Mouse (Mus musculus) WW6 (cell line): ENCODE results near the gene Rccd1.
"Not testable (repeated sequence)": the region's sequence is repeated elsewhere in the genome, so short reads cannot be mapped to it uniquely, and the experiment has no call there.

ENCODE experiments used
- DNase-seq: peaks from one replicate; pipeline ENCODE4 v3.0.0-alpha.2; 2013; ENCODE audit warnings: low read depth, low spot score

Rccd1 gene

GRCm38 (mm10) chr7:80346173-80346572 lies 21.9 kb upstream of the Rccd1 start:
- DNase-seq: no peak

- no peak for DNase-seq
Measured at GRCm38 (mm10) chr7:80343270-80344018, 19.2 kb upstream of the Rccd1 start.

DNA sequence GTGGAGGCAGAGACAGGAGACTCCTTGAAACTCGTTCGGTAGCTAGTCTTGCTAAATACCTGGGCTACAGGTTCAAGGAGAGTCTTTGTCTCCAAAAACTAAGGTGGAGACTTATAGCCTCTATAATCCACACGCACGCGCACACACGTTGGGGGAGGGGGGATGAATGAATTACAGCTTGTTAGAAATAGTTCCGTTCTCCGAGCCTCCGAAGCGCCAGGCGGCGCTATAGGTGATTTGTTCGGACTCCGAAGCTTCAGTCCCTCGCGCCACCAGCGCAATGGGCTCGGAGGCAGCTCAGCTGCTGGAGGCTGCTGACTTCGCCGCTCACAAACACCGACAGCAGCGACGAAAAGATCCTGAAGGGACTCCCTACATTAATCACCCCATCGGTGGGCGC lies 18.6 kb upstream of the Rccd1 start, which contains the start of gene Hddc3:
TSS of gene Hddc3 (plus strand) at position 247 of the 400 bp plus-strand sequence.
- peak; percentile 89 for DNase-seq

- no peak for DNase-seq
Measured at GRCm38 (mm10) chr7:80341793-80342192, 17.5 kb upstream of the Rccd1 start.

- no peak for DNase-seq
Measured at GRCm38 (mm10) chr7:80340793-80341192, 16.5 kb upstream of the Rccd1 start, which contains the start of gene Unc45a. Unc45a (minus strand) TSS chr7:80341005.

GRCm38 (mm10) chr7:80339793-80340628 lies 15.8 kb upstream of the Rccd1 start:
- DNase-seq: peak; percentile 91

- no peak for DNase-seq
Measured at GRCm38 (mm10) chr7:80339371-80339770, 15.1 kb upstream of the Rccd1 start.

- DNase-seq: no peak
Measured at GRCm38 (mm10) chr7:80336932-80337331, 12.7 kb upstream of the Rccd1 start.

DNA sequence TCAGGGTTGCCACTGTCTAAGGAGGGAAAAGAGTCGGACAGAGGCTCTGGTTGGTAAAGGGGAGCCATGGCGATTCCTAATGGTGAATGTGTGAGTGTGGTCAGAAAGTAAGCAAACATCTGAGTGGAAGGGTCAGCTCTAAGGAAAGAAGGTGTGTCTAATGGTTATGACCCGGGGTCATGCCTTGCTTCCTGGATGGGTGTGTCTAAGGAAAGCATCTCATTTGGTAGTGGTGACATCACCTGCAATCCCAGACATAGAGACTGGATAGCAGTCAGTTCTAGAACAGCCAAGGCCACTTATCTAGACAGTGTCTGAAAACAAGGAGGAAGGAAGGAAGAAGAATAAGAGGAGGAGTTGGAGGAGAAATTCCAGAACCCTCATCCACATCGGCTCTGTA lies 10.6 kb upstream of the Rccd1 start:
- no peak for DNase-seq

GRCm38 (mm10) chr7:80331433-80331832 lies 7.2 kb upstream of the Rccd1 start:
- no peak for DNase-seq

DNA sequence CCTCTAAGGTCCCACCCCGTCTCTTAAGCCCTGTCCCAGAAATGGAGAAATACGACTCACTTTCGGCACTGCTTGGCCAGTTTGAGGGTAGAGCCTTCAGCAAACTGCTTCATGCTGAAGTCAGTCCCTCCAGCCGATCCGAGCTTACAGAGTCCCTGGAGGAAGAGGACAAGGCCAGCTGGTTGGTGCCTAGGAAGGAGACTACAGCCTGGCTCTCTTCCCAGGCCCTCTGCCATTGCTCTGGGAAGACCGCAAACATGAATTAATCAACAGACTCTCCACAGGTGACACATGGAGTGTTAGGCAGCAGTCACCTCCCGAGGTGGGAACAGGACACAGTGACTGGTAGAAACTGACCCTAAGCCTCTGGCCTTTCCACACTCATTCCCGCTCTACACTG lies 6.0 kb upstream of the Rccd1 start:
- DNase-seq: no peak

- DNase-seq: no peak
Measured at GRCm38 (mm10) chr7:80326076-80326475, 1.8 kb upstream of the Rccd1 start.

- no peak for DNase-seq
Measured at GRCm38 (mm10) chr7:80325292-80325868, 1.1 kb upstream of the Rccd1 start.

DNA sequence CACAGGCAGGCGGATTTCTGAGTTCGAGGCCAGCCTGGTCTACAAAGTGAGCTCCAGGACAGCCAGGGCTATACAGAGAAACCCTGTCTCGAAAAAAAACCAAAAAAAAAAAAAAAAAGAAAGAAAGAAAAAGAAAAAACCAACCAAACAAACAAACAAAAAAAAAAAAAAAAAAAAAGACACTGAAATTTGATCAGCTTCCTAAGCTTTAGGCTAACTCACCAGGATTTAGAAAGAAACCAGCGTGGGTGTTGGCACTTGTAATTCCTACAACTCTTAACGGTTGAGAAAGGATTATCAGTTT lies 514 bp upstream of the Rccd1 start:
- not testable (repeated sequence) for DNase-seq

- DNase-seq: no peak
Measured at GRCm38 (mm10) chr7:80323336-80323735, 918 bp downstream of the Rccd1 start.

DNA sequence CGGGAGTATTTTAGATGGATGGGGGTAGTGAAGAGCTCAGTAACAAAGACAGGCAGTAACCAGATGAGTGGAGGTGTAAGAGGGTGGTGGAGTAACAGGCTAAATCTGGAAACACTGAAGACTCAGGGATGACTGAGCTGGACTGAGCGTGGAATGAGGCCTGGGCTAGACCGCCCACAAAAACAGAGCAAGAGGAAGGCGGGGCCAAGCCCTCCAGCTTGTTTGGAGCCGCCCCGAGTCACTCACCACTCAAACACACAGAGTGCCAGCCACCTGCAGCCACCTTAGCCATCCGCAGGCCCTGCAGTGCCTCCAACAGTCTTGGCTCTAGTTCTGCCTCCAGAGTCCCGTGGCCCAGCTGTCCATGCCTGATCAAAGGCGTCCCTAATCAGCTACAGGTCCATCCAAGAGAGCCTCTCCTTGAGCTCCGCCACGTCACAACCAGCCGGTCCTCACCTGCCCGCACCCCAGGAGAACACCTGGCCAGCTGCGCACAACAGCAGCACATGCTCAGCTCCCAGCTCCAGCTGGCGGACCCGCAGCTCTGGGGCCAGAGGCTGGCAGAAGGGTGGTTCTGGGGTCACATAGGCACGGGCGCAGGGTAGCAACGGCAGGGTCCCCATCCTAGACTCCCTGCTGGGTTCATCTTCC lies 4.3 kb downstream of the Rccd1 start:
- DNase-seq: no peak

DNA sequence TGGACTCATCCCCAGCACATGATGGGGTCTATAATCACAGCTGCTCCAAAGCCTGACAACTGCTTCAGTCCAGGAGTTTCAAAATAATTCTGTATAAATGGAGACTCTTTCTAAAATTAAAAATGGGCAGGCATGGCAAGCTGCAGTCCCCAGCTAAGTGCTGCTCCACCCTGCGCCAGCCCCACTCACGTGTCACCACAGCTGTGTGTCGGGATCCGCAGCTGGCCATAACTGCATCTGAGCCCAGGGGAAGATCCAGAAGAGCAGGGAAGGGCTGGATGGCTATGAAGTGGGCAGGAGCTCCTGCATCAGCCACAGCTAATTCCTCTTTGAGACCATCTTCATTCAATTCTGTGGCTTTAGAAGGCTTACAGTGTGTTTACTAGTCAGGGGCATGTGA lies 5.6 kb downstream of the Rccd1 start:
- DNase-seq: no peak

- no peak for DNase-seq
Measured at GRCm38 (mm10) chr7:80317439-80318115, 6.7 kb downstream of the Rccd1 start.

GRCm38 (mm10) chr7:80315733-80316132 lies 8.5 kb downstream of the Rccd1 start:
- no peak for DNase-seq

- no peak for DNase-seq
Measured at GRCm38 (mm10) chr7:80310771-80311170, 13.5 kb downstream of the Rccd1 start.

- no peak for DNase-seq
Measured at GRCm38 (mm10) chr7:80307766-80308165, 16.5 kb downstream of the Rccd1 start.
